Mouse (Mus musculus) stomach, postnatal 0 days (tissue): Measurements from ENCODE around the gene Sh2d6. TPM values are rescaled to one million over a fixed set of nuclear protein-coding genes. Genes with fewer than 3 reads are reported as not detected.
A peak's percentile ranks its signal among the peaks of the same experiment; 100 is the strongest.

Source experiments
- ATAC-seq: fragments of 200-750 bp; cut with Nextera tagmentation; 2 replicates; pipeline ENCODE4 v1.8.0; 2017; ENCODE audit not compliant: low FRiP score, low TSS enrichment
- DNase-seq: peaks from one replicate; pipeline ENCODE4 v3.0.0-alpha.2; 2016; ENCODE audit warnings: low spot score
- H3K27ac ChIP-seq: fragments of 300-500 bp; sonication (generic); replicated peaks from 2 replicates; pipeline ENCODE4 v1.5.1; 2014; ENCODE audit warnings: mild to moderate bottlenecking, control low read depth
- H3K27me3 ChIP-seq: fragments of 300-500 bp; sonication (generic); 2 replicates; pipeline ENCODE4 v1.6.1; 2014; ENCODE audit warnings: low read length; ENCODE audit not compliant: control insufficient read depth, insufficient read depth
- H3K36me3 ChIP-seq: fragments of 300-500 bp; sonication (generic); 2 replicates; pipeline ENCODE4 v1.6.1; 2014; ENCODE audit warnings: low read length, mixed read lengths; ENCODE audit not compliant: control insufficient read depth, insufficient read depth
- H3K4me1 ChIP-seq: fragments of 300-500 bp; sonication (generic); replicated peaks from 2 replicates; pipeline ENCODE4 v1.6.1; 2014; ENCODE audit warnings: antibody characterized with exemption; ENCODE audit not compliant: control insufficient read depth, insufficient read depth
- H3K4me2 ChIP-seq: fragments of 300-500 bp; sonication (generic); replicated peaks from 2 replicates; pipeline ENCODE4 v1.6.1; 2014; ENCODE audit warnings: low read depth, mild to moderate bottlenecking, control low read depth, moderate library complexity
- H3K4me3 ChIP-seq: fragments of 300-500 bp; sonication (generic); 2 replicates; pipeline ENCODE4 v1.5.1; 2014; ENCODE audit warnings: low read depth, low read length, control low read depth
- H3K9ac ChIP-seq: fragments of 300-500 bp; sonication (generic); 2 replicates; pipeline ENCODE4 v1.6.1; 2014; ENCODE audit warnings: mild to moderate bottlenecking, low read length, control low read depth, mixed read lengths
- H3K9me3 ChIP-seq: fragments of 300-500 bp; sonication (generic); 2 replicates; pipeline ENCODE4 v1.6.1; 2016; ENCODE audit warnings: low read length; ENCODE audit not compliant: control insufficient read depth
- CTCF ChIP-seq: IDR thresholded peaks from 2 replicates; pipeline ENCODE4 v1.5.1; 2016; ENCODE audit warnings: antibody characterized with exemption, low read depth, mild to moderate bottlenecking, moderate library complexity
- EP300 ChIP-seq: optimal IDR thresholded peaks from 2 replicates; pipeline ENCODE3; 2016; ENCODE audit warnings: antibody characterized with exemption
- WGBS: fragments of 180-500 bp; shearing (Covaris S2); extraction: QIAGEN DNeasy Blood & Tissue Kit; methylation state at CpG from one replicate; pipeline ENCODE4 v1.1.7; 2014; 5-methylcytosine and 5-hydroxymethylcytosine counted together
- polyA plus RNA-seq: library from polyadenylated mRNA; unstranded; fragments of >200 nt; fragmentation: Nextera tagmentation; extraction: Ambion mirVana; gene quantifications from 2 replicates; pipeline ENCODE4 v1.2.1, GENCODE M21; 2015

The Sh2d6 gene
- polyA plus RNA-seq, 1 experiment from 2014 or later, result 0.21 TPM

GRCm38 (mm10) chr6:72512386-72513070 is 9.0 kb downstream of the Sh2d6 start:
- Histone ChIP-seq H3K4me3 (peak overlapping the region; percentile 22; the same call in 1 of the 2 replicates), H3K9ac (peak overlapping the region; percentile 66), H3K4me1 (peaks cover 10% of the 10 kb centered on the region; the same call in 1 of the 2 replicates), H3K4me2 (peak overlapping the region; percentile 60), H3K36me3 (no peaks in the 10 kb centered on the region), H3K27me3 (no peaks in the 10 kb centered on the region), H3K9me3 (no peaks in the 10 kb centered on the region), H3K27ac (peak overlapping the region; percentile 89)
- ATAC-seq, result peak; percentile 85
- peak; percentile 88 for DNase-seq
- WGBS, result 8% methylated on average over 33 of the region's 33 CpGs
- TF ChIP-seq CTCF (no peak), EP300 (peak; percentile 87)

GRCm38 (mm10) chr6:72510686-72511421 is 10.7 kb downstream of the Sh2d6 start:
- WGBS, result 51% methylated on average over 6 of the region's 6 CpGs
- no peak overlapping the region for H3K9ac ChIP-seq
- H3K27ac ChIP-seq, result peak overlapping the region; percentile 8; the same call in 1 of the 2 replicates
- H3K4me2 ChIP-seq, result no peak overlapping the region
- DNase-seq (no peak), ATAC-seq (no peak)
- H3K4me3 ChIP-seq, result no peak overlapping the region
- H3K27me3 ChIP-seq, result no peaks in the 10 kb centered on the region
- no peaks in the 10 kb centered on the region for H3K36me3 ChIP-seq
- peaks cover 10% of the 10 kb centered on the region; the same call in 1 of the 2 replicates for H3K4me1 ChIP-seq
- TF ChIP-seq CTCF (no peak), EP300 (no peak)
- no peaks in the 10 kb centered on the region for H3K9me3 ChIP-seq

- Histone ChIP-seq H3K27me3 (no peaks in the 10 kb centered on the region), H3K36me3 (no peaks in the 10 kb centered on the region), H3K4me1 (peaks cover 10% of the 10 kb centered on the region; the same call in 1 of the 2 replicates), H3K4me3 (no peak overlapping the region), H3K4me2 (no peak overlapping the region), H3K9ac (no peak overlapping the region), H3K27ac (peak overlapping the region; percentile 8), H3K9me3 (no peaks in the 10 kb centered on the region)
- TF ChIP-seq EP300, result no peak
- TF ChIP-seq CTCF, result no peak
- ATAC-seq (no peak), DNase-seq (no peak)
- WGBS, result 71% methylated on average over 2 of the region's 2 CpGs
These were observed 11.6 kb downstream of the Sh2d6 start for GRCm38 (mm10) chr6:72509872-72510435.

DNA sequence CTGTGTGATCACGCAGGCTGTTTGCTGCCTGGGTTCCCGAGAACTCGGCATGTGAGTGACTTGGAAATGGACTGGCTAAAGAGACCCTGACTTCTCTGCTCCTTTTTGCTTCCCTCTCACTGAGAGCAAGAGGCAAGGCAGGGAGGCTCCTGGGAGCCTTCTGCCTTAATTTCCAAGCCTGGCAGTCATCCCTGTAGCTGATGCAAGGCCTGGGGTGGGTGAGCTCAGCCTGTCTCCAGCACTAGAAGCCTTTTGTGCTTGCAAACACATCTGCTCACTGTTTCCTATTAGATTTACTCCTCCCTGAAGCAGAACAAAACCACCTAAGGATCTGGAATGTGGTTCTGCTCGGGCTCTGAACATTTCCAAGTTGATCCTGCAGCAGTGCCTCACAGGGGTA is 12.9 kb downstream of the Sh2d6 start:
- H3K4me2 ChIP-seq, result no peak overlapping the region
- no peak overlapping the region for H3K9ac ChIP-seq
- H3K9me3 ChIP-seq, result no peaks in the 10 kb centered on the region
- ATAC-seq, result no peak
- H3K4me1 ChIP-seq, result peaks cover 10% of the 10 kb centered on the region; the same call in 1 of the 2 replicates
- no peak overlapping the region for H3K4me3 ChIP-seq
- 80% methylated on average over 4 of the region's 4 CpGs for WGBS
- H3K27ac ChIP-seq, result no peak overlapping the region
- DNase-seq, result no peak
- H3K36me3 ChIP-seq, result no peaks in the 10 kb centered on the region
- TF ChIP-seq EP300 (no peak), CTCF (no peak)
- H3K27me3 ChIP-seq, result no peaks in the 10 kb centered on the region

GRCm38 (mm10) chr6:72506104-72506503 is 15.4 kb downstream of the Sh2d6 start:
- ATAC-seq (no peak), DNase-seq (no peak)
- Histone ChIP-seq H3K4me2 (no peak overlapping the region), H3K9ac (no peak overlapping the region), H3K4me1 (no peaks in the 10 kb centered on the region), H3K27ac (no peak overlapping the region), H3K9me3 (no peaks in the 10 kb centered on the region), H3K36me3 (no peaks in the 10 kb centered on the region), H3K27me3 (no peaks in the 10 kb centered on the region), H3K4me3 (no peak overlapping the region)
- WGBS, result 69% methylated on average over 1 of the region's 1 CpGs
- TF ChIP-seq CTCF (no peak), EP300 (no peak)
